ENCODE assay signal across 8 mouse cellular contexts in the genomic region with DNA sequence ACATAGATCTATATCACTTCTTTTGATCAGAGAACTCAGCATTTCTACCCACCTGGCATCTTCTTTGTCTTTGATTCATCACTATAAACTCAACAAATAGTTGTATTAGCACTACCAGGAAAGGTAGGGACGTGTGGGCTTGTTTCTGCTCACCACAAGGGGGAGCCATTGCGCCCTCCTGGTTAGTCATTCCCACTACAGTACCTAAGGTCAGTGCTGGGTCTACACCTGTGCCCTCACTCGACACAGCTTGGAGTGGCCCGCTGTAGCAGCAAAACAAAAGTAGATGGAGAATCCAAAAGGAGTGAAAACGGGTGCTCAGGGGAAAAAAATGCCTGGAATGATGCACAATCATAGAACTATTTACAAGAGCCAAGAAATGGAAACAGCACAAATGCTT. TPM values are rescaled to one million over a fixed set of nuclear protein-coding genes. Genes with fewer than 3 reads are reported as not detected.
DNase-seq lines count a peak whose midpoint lies in the region; ATAC-seq and TF ChIP-seq lines count a peak whose summit lies in the region.

No protein-coding gene starts in this region.

- no peak for TF ChIP-seq EP300 in ES-Bruce4 (IDR thresholded peaks at IDR 0.05; ENCODE audit: insufficient read depth, low read depth, low read length)

- ATAC-seq in kidney, embryonic 15.5 days (replicated peaks; ENCODE audit: low FRiP score) = no peak

- no peak overlapping the region for H3K27ac ChIP-seq in kidney, adult 2 months (ENCODE audit: insufficient read depth, low read depth, low read length)
- H3K27ac ChIP-seq in kidney, embryonic 15.5 days = no peak overlapping the region
- no peak overlapping the region for H3K27ac ChIP-seq in ES-Bruce4 (ENCODE audit: insufficient read depth, low read length)
- H3K27ac ChIP-seq in embryonic facial prominence, embryonic 10.5 days (replicated peaks) = no peak overlapping the region
- H3K27ac ChIP-seq in olfactory bulb, adult 2 months (ENCODE audit: insufficient read depth, low read depth, low read length) = no peak overlapping the region

- 21% methylated on average over 5 of the region's 5 CpGs for WGBS in kidney, adult 2 months
- WGBS in kidney, embryonic 15.5 days = 34% methylated on average over 5 of the region's 5 CpGs
- 29% methylated on average over 5 of the region's 5 CpGs for WGBS in embryonic facial prominence, embryonic 10.5 days
- 47% methylated on average over 5 of the region's 5 CpGs for WGBS in olfactory bulb, adult 2 months

- H3K36me3 ChIP-seq in kidney, adult 2 months (ENCODE audit: control insufficient read depth, insufficient read depth, low read length) = no peaks in the 10 kb centered on the region
- no peaks in the 10 kb centered on the region for H3K36me3 ChIP-seq in kidney, embryonic 15.5 days
- no peaks in the 10 kb centered on the region for H3K36me3 ChIP-seq in ES-Bruce4 (ENCODE audit: control insufficient read depth, insufficient read depth, low read length, poor library complexity, severe bottlenecking)
- H3K36me3 ChIP-seq in embryonic facial prominence, embryonic 10.5 days (replicated peaks) = no peaks in the 10 kb centered on the region

- H3K9ac ChIP-seq in kidney, embryonic 15.5 days = no peak overlapping the region
- H3K9ac ChIP-seq in ES-Bruce4 (ENCODE audit: low read depth, poor library complexity, severe bottlenecking) = no peak overlapping the region

- no peak overlapping the region for H3K4me2 ChIP-seq in kidney, embryonic 15.5 days

- no peaks in the 10 kb centered on the region for H3K9me3 ChIP-seq in kidney, embryonic 15.5 days (replicated peaks)
- H3K9me3 ChIP-seq in ES-Bruce4 (replicated peaks; ENCODE audit: control insufficient read depth, insufficient read depth, low read length, poor library complexity, severe bottlenecking) = peaks cover 8% of the 10 kb centered on the region
- no peaks in the 10 kb centered on the region for H3K9me3 ChIP-seq in embryonic facial prominence, embryonic 10.5 days

- peak; percentile 79 for DNase-seq in kidney, adult 2 months
- peak; percentile 76 for DNase-seq in adrenal gland, postnatal 25 days
- peak; percentile 65 for DNase-seq in embryonic facial prominence, embryonic 10.5 days (ENCODE audit: low spot score)
- peak; percentile 62 to 73 for DNase-seq in layer of hippocampus, postnatal 10 days (ENCODE audit: low spot score in 2 of 2)
- DNase-seq in thymus, postnatal 25 days = peak; percentile 79

- no peak overlapping the region for H3K4me3 ChIP-seq in kidney, adult 2 months (ENCODE audit: insufficient read depth, low read depth, low read length)
- no peak overlapping the region for H3K4me3 ChIP-seq in kidney, embryonic 15.5 days (replicated peaks)
- H3K4me3 ChIP-seq in ES-Bruce4 (ENCODE audit: low read depth, low read length) = no peak overlapping the region
- H3K4me3 ChIP-seq in embryonic facial prominence, embryonic 10.5 days = no peak overlapping the region
- H3K4me3 ChIP-seq in olfactory bulb, adult 2 months (ENCODE audit: insufficient read depth, low read depth, low read length) = no peak overlapping the region

- no peak for TF ChIP-seq POLR2A in kidney, adult 2 months (IDR thresholded peaks at IDR 0.05; ENCODE audit: low read depth, low read length)
- TF ChIP-seq POLR2A in ES-Bruce4 (IDR thresholded peaks at IDR 0.05; ENCODE audit: insufficient read depth, low read length) = no peak
- TF ChIP-seq POLR2A in olfactory bulb, adult 2 months (IDR thresholded peaks at IDR 0.05; ENCODE audit: insufficient read depth, low read depth, low read length) = no peak

- peaks cover 7% of the 10 kb centered on the region; the same call in 1 of the 2 replicates for H3K4me1 ChIP-seq in kidney, adult 2 months (ENCODE audit: control insufficient read depth, insufficient read depth, low read length)
- H3K4me1 ChIP-seq in kidney, embryonic 15.5 days = peaks cover 13% of the 10 kb centered on the region
- H3K4me1 ChIP-seq in ES-Bruce4 (ENCODE audit: control insufficient read depth, insufficient read depth, low read length) = no peaks in the 10 kb centered on the region
- no peaks in the 10 kb centered on the region for H3K4me1 ChIP-seq in embryonic facial prominence, embryonic 10.5 days
- 0 out of 2 replicates have a peak, but pooled peaks cover 2% of the 10 kb centered on the region for H3K4me1 ChIP-seq in olfactory bulb, adult 2 months (ENCODE audit: control insufficient read depth, insufficient read depth, low read length)

- no peaks in the 10 kb centered on the region for H3K27me3 ChIP-seq in kidney, adult 2 months (replicated peaks; ENCODE audit: control insufficient read depth, insufficient read depth, low read length)
- H3K27me3 ChIP-seq in kidney, embryonic 15.5 days = no peaks in the 10 kb centered on the region
- no peaks in the 10 kb centered on the region for H3K27me3 ChIP-seq in ES-Bruce4 (ENCODE audit: control insufficient read depth, insufficient read depth, low read length, poor library complexity, severe bottlenecking)
- 0 out of 2 replicates have a peak, but pooled peaks cover 15% of the 10 kb centered on the region for H3K27me3 ChIP-seq in embryonic facial prominence, embryonic 10.5 days (replicated peaks; ENCODE audit: low read depth, poor library complexity, severe bottlenecking)

- TF ChIP-seq CTCF in kidney, adult 2 months (conservative IDR thresholded peaks at IDR 0.05; ENCODE audit: insufficient read depth, insufficient read length, low read depth, low read length) = peak; percentile 92
- peak; percentile 95 for TF ChIP-seq CTCF in ES-Bruce4 (IDR thresholded peaks at IDR 0.05; ENCODE audit: low read depth, low read length)
- TF ChIP-seq CTCF in olfactory bulb, adult 2 months (IDR thresholded peaks at IDR 0.05; ENCODE audit: insufficient read depth, low read depth, low read length) = peak; percentile 24; the same call in 1 of the 2 replicates

RNA-seq across cellular contexts. Expression of a gene that starts 44.0 kb away (rescaled TPM):
- 0.20 and 1.3 TPM in 2 replicates for polyA plus RNA-seq in kidney, adult 2 months (2012; rRNA removed)
- 6.4 and 6.9 TPM in 2 replicates for polyA plus RNA-seq in kidney, embryonic 15.5 days (2015; fragmentation: Nextera tagmentation; extraction: Ambion mirVana)
- polyA plus RNA-seq in ES-Bruce4 (2011; ENCODE audit: insufficient read depth, insufficient read length, low read depth, missing spikeins) = not detected in 2 replicates
- total RNA-seq in adrenal gland, postnatal 25 days (2021) = 0.61 TPM in 1 of 2 replicates, not detected in the other
- polyA plus RNA-seq in embryonic facial prominence, embryonic 10.5 days (2016; fragmentation: Nextera tagmentation; extraction: Ambion mirVana) = 8.5 and 11.3 TPM in 2 replicates
- under 1 TPM in 1 of 2 experiments, not detected in 1; 0.87 TPM for total RNA-seq in layer of hippocampus, postnatal 10 days (2021)
- not detected in 2 replicates for polyA plus RNA-seq in olfactory bulb, adult 2 months (2012; ENCODE audit: insufficient read depth, insufficient read length, low replicate concordance, missing spikeins)

Comparison
In these comparisons a context has a peak if more than half of its experiments do, and no peak if none do; other contexts are left out.
1. CTCF ChIP-seq: peak in every context shown above with its lines; median percentile 95 in ES-Bruce4; 92 in kidney, adult 2 months; 24 in olfactory bulb, adult 2 months.